Mouse (Mus musculus): ENCODE results near the gene Cdc73. TPM values are rescaled to one million over a fixed set of nuclear protein-coding genes. Genes with fewer than 3 reads are reported as not detected.

Gene Cdc73
- total and polyA plus RNA-seq, 2 experiments from 2014 or later, result 8.5 to 15.3 TPM

DNA sequence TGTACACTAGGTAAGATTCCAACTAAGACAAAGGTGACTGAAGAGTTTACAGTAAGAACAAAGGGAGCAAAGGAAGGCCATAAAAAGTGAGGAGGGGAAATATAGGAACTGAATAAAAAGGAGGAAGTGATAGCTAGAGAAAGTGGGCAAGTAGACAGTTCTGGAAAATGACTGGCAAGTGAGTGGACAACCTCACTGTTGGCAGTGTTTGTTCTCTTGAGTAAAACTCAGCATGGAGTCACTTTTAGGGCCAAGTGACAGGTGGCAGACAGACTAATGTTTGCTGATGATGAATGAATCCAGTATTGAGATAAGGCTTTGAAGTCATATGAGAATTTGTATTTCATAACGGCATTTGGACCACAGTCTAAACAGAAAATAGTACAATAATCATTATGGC, 144.5 kb downstream of the Cdc73 start:
- Histone ChIP-seq H3K9me3 (ENCODE audit: low read length) (no peaks in the 10 kb centered on the region), H3K4me1 (ENCODE audit: insufficient read depth, low read length) (no peaks in the 10 kb centered on the region), H3K4me3 (ENCODE audit: low read length) (no peak overlapping the region), H3K27me3 (ENCODE audit: insufficient read depth, low read length) (no peaks in the 10 kb centered on the region), H3K9ac (replicated peaks; ENCODE audit: low read length) (no peak overlapping the region), H3K36me3 (ENCODE audit: insufficient read depth, low read length) (no peaks in the 10 kb centered on the region), H3K27ac (no peak overlapping the region), H3K4me2 (ENCODE audit: low read depth, low read length) (no peak overlapping the region)
- WGBS, result 60% methylated on average over 1 of the region's 1 CpGs
- no peak for DNase-seq (ENCODE audit: low spot score)
- no peak for TF ChIP-seq CTCF (IDR thresholded peaks at IDR 0.05; ENCODE audit: low read depth)
- no peak for ATAC-seq

DNA sequence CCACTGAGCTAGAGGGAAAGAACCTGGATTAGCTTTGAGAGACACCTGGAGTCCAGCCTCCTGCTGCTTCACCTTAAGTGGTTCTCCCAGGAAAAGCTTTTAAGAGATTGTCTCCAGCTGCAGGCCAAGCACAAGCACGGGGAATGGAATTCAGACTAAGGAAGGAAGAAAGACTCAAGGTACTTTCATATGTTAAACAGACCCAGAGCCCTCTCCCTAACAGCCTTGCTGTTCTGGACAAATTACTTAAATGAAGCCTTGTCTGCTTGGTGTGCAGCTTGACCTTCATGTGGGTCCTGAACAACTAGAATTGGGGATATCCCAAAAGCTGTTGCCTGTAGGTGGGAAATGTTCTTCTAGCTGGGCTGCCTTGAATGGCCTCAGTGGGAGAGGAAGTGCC, 147.2 kb downstream of the Cdc73 start:
- no peaks in the 10 kb centered on the region for H3K36me3 ChIP-seq (ENCODE audit: insufficient read depth, low read length)
- WGBS, result 20% methylated on average over 1 of the region's 1 CpGs
- H3K27ac ChIP-seq, result no peak overlapping the region
- no peak overlapping the region for H3K4me3 ChIP-seq (ENCODE audit: low read length)
- ATAC-seq (no peak), DNase-seq (ENCODE audit: low spot score) (no peak)
- no peaks in the 10 kb centered on the region for H3K9me3 ChIP-seq (ENCODE audit: low read length)
- no peaks in the 10 kb centered on the region for H3K27me3 ChIP-seq (ENCODE audit: insufficient read depth, low read length)
- no peak overlapping the region for H3K9ac ChIP-seq (replicated peaks; ENCODE audit: low read length)
- no peak overlapping the region for H3K4me2 ChIP-seq (ENCODE audit: low read depth, low read length)
- no peaks in the 10 kb centered on the region for H3K4me1 ChIP-seq (ENCODE audit: insufficient read depth, low read length)
- TF ChIP-seq CTCF (IDR thresholded peaks at IDR 0.05; ENCODE audit: low read depth), result no peak

DNA sequence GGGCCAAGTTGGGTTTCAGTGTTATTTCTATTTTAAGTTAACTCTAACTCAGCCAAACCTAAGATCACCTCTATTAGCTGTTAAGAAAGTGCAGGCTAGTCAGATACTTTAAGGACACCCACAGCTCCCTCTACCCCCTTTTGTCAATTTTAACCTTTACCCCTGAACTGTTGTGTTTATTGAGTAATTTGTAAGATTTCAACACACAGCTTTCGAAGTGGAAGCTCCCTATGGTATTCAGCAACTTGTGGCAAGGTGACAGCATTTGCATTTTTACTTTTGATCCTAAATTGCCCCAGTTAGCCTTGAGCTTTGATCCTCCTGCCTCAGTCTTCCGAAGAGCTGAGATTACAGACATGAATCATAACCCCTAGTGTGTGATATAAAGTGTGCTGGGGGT, 148.1 kb downstream of the Cdc73 start:
- 53% methylated on average over 2 of the region's 2 CpGs for WGBS
- H3K9me3 ChIP-seq (ENCODE audit: low read length), result no peaks in the 10 kb centered on the region

More for the DNA sequence above, 148.1 kb downstream of the Cdc73 start:
- Histone ChIP-seq H3K27me3 (ENCODE audit: insufficient read depth, low read length) (no peaks in the 10 kb centered on the region), H3K4me1 (ENCODE audit: insufficient read depth, low read length) (no peaks in the 10 kb centered on the region), H3K36me3 (ENCODE audit: insufficient read depth, low read length) (no peaks in the 10 kb centered on the region), H3K27ac (no peak overlapping the region), H3K4me2 (ENCODE audit: low read depth, low read length) (no peak overlapping the region), H3K9ac (replicated peaks; ENCODE audit: low read length) (no peak overlapping the region), H3K4me3 (ENCODE audit: low read length) (no peak overlapping the region)
- DNase-seq (ENCODE audit: low spot score) (no peak), ATAC-seq (no peak)
- no peak for TF ChIP-seq CTCF (IDR thresholded peaks at IDR 0.05; ENCODE audit: low read depth)

Other genes starting within 250 kb of the Cdc73 start
- gene B3galt2, start 62.2 kb downstream of the Cdc73 start, total RNA-seq (2014; rRNA removed), result 12.1 and 13.3 TPM in 2 replicates
- 7.6 and 8.6 TPM in 2 replicates for gene B3galt2, start 62.2 kb downstream of the Cdc73 start, polyA plus RNA-seq (2015; fragmentation: Nextera tagmentation; extraction: Ambion mirVana)
- 23.4 and 33.0 TPM in 2 replicates for gene Glrx2, start 13.4 kb upstream of the Cdc73 start, total RNA-seq (2014; rRNA removed)
- gene Glrx2, start 13.4 kb upstream of the Cdc73 start, polyA plus RNA-seq (2015; fragmentation: Nextera tagmentation; extraction: Ambion mirVana), result 114 and 123 TPM in 2 replicates
- 28.6 and 29.1 TPM in 2 replicates for gene Trove2, start 74.2 kb upstream of the Cdc73 start, total RNA-seq (2014; rRNA removed)
- 24.2 and 24.6 TPM in 2 replicates for gene Trove2, start 74.2 kb upstream of the Cdc73 start, polyA plus RNA-seq (2015; fragmentation: Nextera tagmentation; extraction: Ambion mirVana)
- gene Uchl5, start 74.4 kb upstream of the Cdc73 start, total RNA-seq (2014; rRNA removed), result 4.4 and 7.2 TPM in 2 replicates
- gene Uchl5, start 74.4 kb upstream of the Cdc73 start, polyA plus RNA-seq (2015; fragmentation: Nextera tagmentation; extraction: Ambion mirVana), result 65.1 and 65.5 TPM in 2 replicates

Measured in hindbrain, postnatal 0 days (tissue).